Mouse (Mus musculus): ENCODE results near the gene Syngap1.
"Not testable (repeated sequence)": the region's sequence is repeated elsewhere in the genome, so short reads cannot be mapped to it uniquely, and the experiment has no call there.

- not testable (repeated sequence) for TF ChIP-seq CEBPB (IDR thresholded peaks at IDR 0.05; ENCODE audit: insufficient read depth, poor library complexity, severe bottlenecking); POLR2A (IDR thresholded peaks at IDR 0.05; ENCODE audit: insufficient read length, low read depth); TCF12 (IDR thresholded peaks at IDR 0.05; ENCODE audit: insufficient read depth, poor library complexity, severe bottlenecking); USF1 (IDR thresholded peaks at IDR 0.05; ENCODE audit: low read depth); POLR2AphosphoS2 (IDR thresholded peaks at IDR 0.05; ENCODE audit: insufficient read length, low read depth); MAX (IDR thresholded peaks at IDR 0.05; ENCODE audit: low read depth); MYOG (IDR thresholded peaks at IDR 0.05; ENCODE audit: control insufficient read depth in 1 of 3, insufficient read depth in 1 of 3, insufficient read length in 2 of 3, low read depth in 2 of 3); TCF3 (IDR thresholded peaks at IDR 0.05; ENCODE audit: insufficient read length, low read depth); SRF (IDR thresholded peaks at IDR 0.05; ENCODE audit: control insufficient read depth, insufficient read length, low read depth); MYOD1 (IDR thresholded peaks at IDR 0.05; ENCODE audit: control insufficient read depth in 1 of 3, insufficient read length in 2 of 3, low read depth in 2 of 3); E2F4 (IDR thresholded peaks at IDR 0.05; ENCODE audit: insufficient read depth); REST (IDR thresholded peaks at IDR 0.05; ENCODE audit: insufficient read depth, insufficient read length)
Observed at GRCm38 (mm10) chr17:26907506-26907905, 33.5 kb upstream of the Syngap1 start.

All from myocyte (in vitro differentiated cells).